Mouse (Mus musculus) CH12.LX (cell line): Measurements from ENCODE around the gene Cenph. TPM values are rescaled to one million over a fixed set of nuclear protein-coding genes. Genes with fewer than 3 reads are reported as not detected.

Experiments
- DNase-seq: peaks from one replicate; pipeline ENCODE4 v3.0.0-alpha.2; 2013; ENCODE audit errors: extremely low read depth
- H3K27ac ChIP-seq: 2 replicates; pipeline ENCODE4 v1.5.1; 2012; ENCODE audit warnings: low read depth, mild to moderate bottlenecking, control low read depth, moderate library complexity; ENCODE audit not compliant: insufficient read depth
- H3K27me3 ChIP-seq: replicated peaks from 2 replicates; pipeline ENCODE3; 2012; ENCODE audit warnings: inconsistent platforms
- H3K36me3 ChIP-seq, 2 experiments: replicated peaks in 1 of 2; 2 replicates each; pipeline versions ENCODE3 to v1.6.1; 2012; ENCODE audit warnings: inconsistent platforms in 1 of 2, low read length in 1 of 2, mild to moderate bottlenecking in 1 of 2, mixed read lengths in 1 of 2, moderate library complexity in 1 of 2; ENCODE audit not compliant: control insufficient read depth in 1 of 2, insufficient read depth in 1 of 2
- H3K4me1 ChIP-seq, 2 experiments: 2 replicates each; pipeline ENCODE4 v1.6.1; 2012; ENCODE audit warnings: inconsistent platforms in 1 of 2, moderate library complexity in 1 of 2; ENCODE audit not compliant: insufficient read depth in 2 of 2, control insufficient read depth in 1 of 2
- H3K4me2 ChIP-seq: 2 replicates; pipeline ENCODE4 v1.6.1; 2012; ENCODE audit warnings: low read depth, mild to moderate bottlenecking, control low read depth; ENCODE audit not compliant: poor library complexity, insufficient read depth, severe bottlenecking
- H3K4me3 ChIP-seq, 3 experiments: fragments of 150-350 bp in 1 of 3; sonication (generic) in 1 of 3; replicated peaks in 1 of 3; 2 replicates each; pipeline versions ENCODE3 to v1.5.1; 2011 to 2012; ENCODE audit warnings: low read depth in 2 of 3, low read length in 2 of 3, mild to moderate bottlenecking in 2 of 3, moderate library complexity in 2 of 3, control low read depth in 1 of 3, improper control_type of control experiment in 1 of 3, inconsistent platforms in 1 of 3, mixed read lengths in 1 of 3; ENCODE audit not compliant: poor library complexity in 1 of 3
- H3K79me2 ChIP-seq: replicated peaks from 2 replicates; pipeline ENCODE4 v1.6.1; 2012; ENCODE audit warnings: mild to moderate bottlenecking, moderate library complexity; ENCODE audit not compliant: control insufficient read depth, poor library complexity, insufficient read depth, severe bottlenecking; ENCODE audit errors: extremely low read depth
- H3K9ac ChIP-seq: 2 replicates; pipeline ENCODE4 v1.6.1; 2012; ENCODE audit warnings: low read depth, mild to moderate bottlenecking, control low read depth, moderate library complexity; ENCODE audit not compliant: insufficient read depth
- H3K9me3 ChIP-seq: replicated peaks from 2 replicates; pipeline ENCODE3; 2012; ENCODE audit warnings: low read length, inconsistent platforms, mixed read lengths
- BHLHE40 ChIP-seq: IDR thresholded peaks from 2 replicates; pipeline ENCODE4 v1.6.1; 2011; ENCODE audit warnings: mild to moderate bottlenecking, low read depth, low read length, improper control_type of control experiment
- CHD2 ChIP-seq: IDR thresholded peaks from 2 replicates; pipeline ENCODE4 v1.6.1; 2011; ENCODE audit warnings: low read length, improper control_type of control experiment
- ELF1 ChIP-seq: IDR thresholded peaks from 2 replicates; pipeline ENCODE4 v1.6.1; 2014; ENCODE audit warnings: low read depth, mild to moderate bottlenecking, inconsistent platforms, low read length, improper control_type of control experiment
- ETS1 ChIP-seq: conservative IDR thresholded peaks from 2 replicates; pipeline ENCODE4 v1.6.1; 2012; ENCODE audit warnings: low read depth, mild to moderate bottlenecking, inconsistent platforms, low read length, improper control_type of control experiment, moderate library complexity
- GABPA ChIP-seq: IDR thresholded peaks from 2 replicates; pipeline ENCODE4 v1.6.1; 2012; ENCODE audit warnings: low read depth, low read length, improper control_type of control experiment, inconsistent platforms; ENCODE audit not compliant: insufficient replicate concordance
- IRF4 ChIP-seq: IDR thresholded peaks from 2 replicates; pipeline ENCODE4 v1.6.1; 2014; ENCODE audit warnings: low read depth, mild to moderate bottlenecking, inconsistent platforms, low read length, improper control_type of control experiment
- JUND ChIP-seq: conservative IDR thresholded peaks from 2 replicates; pipeline ENCODE4 v1.6.1; 2011; ENCODE audit warnings: low read depth, low read length, improper control_type of control experiment
- MAFK ChIP-seq: IDR thresholded peaks from 2 replicates; pipeline ENCODE4 v1.6.1; 2011; ENCODE audit warnings: low read length, improper control_type of control experiment; ENCODE audit not compliant: insufficient replicate concordance
- MAX ChIP-seq: IDR thresholded peaks from 2 replicates; pipeline ENCODE4 v1.6.1; 2011; ENCODE audit warnings: low read length, improper control_type of control experiment
- MAZ ChIP-seq: IDR thresholded peaks from 2 replicates; pipeline ENCODE4 v1.6.1; 2012; ENCODE audit warnings: low read depth, mild to moderate bottlenecking, inconsistent platforms, low read length, improper control_type of control experiment, moderate library complexity
- MEF2A ChIP-seq: IDR thresholded peaks from 2 replicates; pipeline ENCODE4 v1.6.1; 2014; ENCODE audit warnings: low read depth, mild to moderate bottlenecking, inconsistent platforms, low read length, improper control_type of control experiment, borderline replicate concordance
- MXI1 ChIP-seq: IDR thresholded peaks from 2 replicates; pipeline ENCODE4 v1.6.1; 2011; ENCODE audit warnings: mild to moderate bottlenecking, low read depth, low read length, improper control_type of control experiment
- MYC ChIP-seq: IDR thresholded peaks from 2 replicates; pipeline ENCODE4 v1.6.1; 2011; ENCODE audit warnings: low read depth, mild to moderate bottlenecking, improper control_type of control experiment, low read length
- NELFE ChIP-seq: IDR thresholded peaks from 2 replicates; pipeline ENCODE4 v1.6.1; 2011; ENCODE audit warnings: low read depth, low read length, improper control_type of control experiment
- NRF1 ChIP-seq: IDR thresholded peaks from 2 replicates; pipeline ENCODE4 v1.6.1; 2014; ENCODE audit warnings: low read depth, mild to moderate bottlenecking, inconsistent platforms, low read length, improper control_type of control experiment, moderate library complexity
- POLR2A ChIP-seq: IDR thresholded peaks from 2 replicates; pipeline ENCODE4 v1.6.1; 2011; ENCODE audit warnings: low read depth, mild to moderate bottlenecking, improper control_type of control experiment, low read length
- POLR2AphosphoS2 ChIP-seq: IDR thresholded peaks from 2 replicates; pipeline ENCODE4 v1.6.1; 2011; ENCODE audit warnings: low read depth, low read length, improper control_type of control experiment
- SIN3A ChIP-seq: IDR thresholded peaks from 2 replicates; pipeline ENCODE4 v1.6.1; 2012; ENCODE audit warnings: low read length, improper control_type of control experiment, inconsistent platforms
- SMC3 ChIP-seq: IDR thresholded peaks from 2 replicates; pipeline ENCODE4 v1.6.1; 2011; ENCODE audit warnings: low read depth, low read length, improper control_type of control experiment
- TBP ChIP-seq: conservative IDR thresholded peaks from 2 replicates; pipeline ENCODE4 v1.6.1; 2011; ENCODE audit warnings: low read depth, low read length, improper control_type of control experiment
- USF1 ChIP-seq: IDR thresholded peaks from 2 replicates; pipeline ENCODE4 v1.6.1; 2014; ENCODE audit warnings: low read depth, mild to moderate bottlenecking, inconsistent platforms, low read length, improper control_type of control experiment
- ZC3H11A ChIP-seq: IDR thresholded peaks from 2 replicates; pipeline ENCODE4 v1.6.1; 2012; ENCODE audit warnings: low read depth, mild to moderate bottlenecking, inconsistent platforms, low read length, improper control_type of control experiment
- ZKSCAN1 ChIP-seq: IDR thresholded peaks from 2 replicates; pipeline ENCODE4 v1.6.1; 2012; ENCODE audit warnings: low read depth, inconsistent platforms, low read length, improper control_type of control experiment, borderline replicate concordance
- ZMIZ1 ChIP-seq: IDR thresholded peaks from 2 replicates; pipeline ENCODE4 v1.6.1; 2012; ENCODE audit warnings: low read depth, mild to moderate bottlenecking, inconsistent platforms, low read length, improper control_type of control experiment
- ZNF384 ChIP-seq: IDR thresholded peaks from 2 replicates; pipeline ENCODE4 v1.6.1; 2012; ENCODE audit warnings: low read depth, low read length, improper control_type of control experiment, inconsistent platforms
- dilution Hi-C: fragments of 300-500 bp; cut with MboI; formaldehyde crosslinking; loops from 2 replicates; pipeline ENCODE4 v1.14.3; 2020; ENCODE audit warnings: low sequenced_read_pairs; ENCODE audit not compliant: extremely low pct_unique_long_range_greater_than_20kb, extremely low pct_ligation_motif_present
- in situ Hi-C: fragments of 300-500 bp; cut with MboI; formaldehyde crosslinking; loops from 3 replicates; pipeline ENCODE4 v1.14.3; 2019; ENCODE audit warnings: low sequenced_read_pairs, low pct_ligation_motif_present, low pct_unique_long_range_greater_than_20kb, mixed read lengths
- polyA plus RNA-seq: library from polyadenylated mRNA; unstranded; fragments of >175 nt; gene quantifications from 2 replicates; pipeline ENCODE4 v1.2.1, GENCODE M21; 2012; ENCODE audit warnings: low read depth; ENCODE audit not compliant: insufficient read length
- total RNA-seq, 2 experiments: library from RNA; depleted of rRNA; stranded (reverse); fragments of 300-350 nt in 1 of 2; fragments of >200 nt in 1 of 2; gene quantifications; 2 replicates each; pipeline ENCODE4 v1.2.3; 2012 to 2014

Cenph gene
- total and polyA plus RNA-seq, 3 experiments: 23.7 to 49.3 (median 49.1) TPM

DNA sequence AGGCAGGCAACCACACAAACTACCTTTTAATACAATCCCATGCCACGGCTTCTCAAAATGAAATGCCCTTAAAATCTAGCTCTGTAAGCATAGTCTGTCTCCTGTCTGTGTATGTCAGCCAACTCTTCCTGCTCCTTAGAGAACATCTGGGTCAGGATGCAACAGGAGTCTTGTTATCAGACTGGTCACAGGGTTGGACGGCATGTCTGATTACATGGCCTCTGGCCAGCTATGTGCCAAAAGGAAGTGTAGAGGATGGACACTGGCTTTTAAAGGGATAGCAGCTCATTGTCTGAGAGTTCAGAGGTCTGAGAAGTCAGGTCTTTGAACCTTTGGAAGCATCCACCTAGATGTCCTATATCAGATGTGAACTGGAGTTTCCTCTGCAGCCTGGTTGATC is 20.4 kb downstream of the Cenph start:
- TF ChIP-seq ZMIZ1: no peak
- no peak for TF ChIP-seq MEF2A
- no peak for TF ChIP-seq ETS1
- TF ChIP-seq ZC3H11A: no peak
- TF ChIP-seq POLR2A: no peak
- no peak for TF ChIP-seq TBP
- TF ChIP-seq ELF1: no peak
- TF ChIP-seq CHD2: no peak
- no peak for TF ChIP-seq NRF1
- TF ChIP-seq MAX: no peak
- no peak for TF ChIP-seq USF1
- dilution Hi-C loops (no loop called here), in situ Hi-C loops (no loop called here)
- Histone ChIP-seq H3K4me3 (no peak overlapping the region), H3K27ac (no peak overlapping the region), H3K27me3 (no peaks in the 10 kb centered on the region), H3K9ac (no peak overlapping the region), H3K36me3 (peaks cover 9 to 23% of the 10 kb centered on the region in 2 experiments), H3K4me2 (no peak overlapping the region), H3K4me1 (peaks cover 3 to 10% of the 10 kb centered on the region in 2 experiments; a peak in 2 of 4 replicates), H3K9me3 (no peaks in the 10 kb centered on the region), H3K79me2 (no peaks in the 10 kb centered on the region)
- no peak for DNase-seq

DNA sequence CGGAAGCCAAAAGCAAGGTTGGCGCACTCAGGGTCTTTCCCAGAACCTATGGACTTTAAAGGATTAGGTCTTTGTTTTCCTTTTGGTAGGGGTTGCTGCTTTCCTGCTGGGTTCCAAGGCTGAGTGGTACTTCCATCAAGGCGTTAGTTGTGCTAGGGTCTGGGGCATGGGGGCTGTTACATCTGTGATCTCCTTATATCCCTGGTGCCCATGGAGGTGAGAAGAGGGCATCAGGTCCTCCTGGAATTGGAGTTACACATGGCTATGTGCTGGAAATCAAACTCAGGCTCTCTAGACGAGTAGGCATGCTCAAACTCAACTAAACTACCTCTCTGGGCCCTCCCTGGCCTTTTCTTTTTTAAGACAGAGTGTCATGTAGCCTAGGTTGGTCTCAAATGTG is 21.5 kb downstream of the Cenph start:
- Histone ChIP-seq H3K4me2 (no peak overlapping the region), H3K4me1 (peaks cover 3 to 15% of the 10 kb centered on the region in 2 experiments; a peak in 2 of 4 replicates)
- dilution Hi-C loops: no loop called here

More for the DNA sequence above, 21.5 kb downstream of the Cenph start:
- H3K9ac ChIP-seq: no peak overlapping the region
- peaks cover 0 to 11% of the 10 kb centered on the region in 2 experiments for H3K36me3 ChIP-seq
- H3K9me3 ChIP-seq: no peaks in the 10 kb centered on the region
- H3K27me3 ChIP-seq: no peaks in the 10 kb centered on the region
- in situ Hi-C loops: no loop called here
- no peaks in the 10 kb centered on the region for H3K79me2 ChIP-seq
- H3K4me3 ChIP-seq: no peak overlapping the region
- TF ChIP-seq NELFE (no peak), MYC (no peak), IRF4 (no peak), CHD2 (no peak), NRF1 (no peak), MAFK (no peak), SMC3 (no peak), SIN3A (no peak), BHLHE40 (no peak), POLR2AphosphoS2 (no peak), ZKSCAN1 (no peak), MAX (no peak), ZNF384 (no peak), GABPA (no peak), MAZ (no peak), MXI1 (no peak), JUND (no peak)
- no peak overlapping the region for H3K27ac ChIP-seq
- no peak for DNase-seq
